Mouse (Mus musculus) spleen, postnatal 14 days (tissue): ENCODE results near the gene Krt5.
"Not testable (repeated sequence)": the region's sequence is repeated elsewhere in the genome, so short reads cannot be mapped to it uniquely, and the experiment has no call there.

Experiments
- DNase-seq, 2 experiments: peaks; one replicate each; pipeline ENCODE4 v3.0.0; 2021 to 2022; ENCODE audit warnings: low spot score in 2 of 2

Gene Krt5

DNA sequence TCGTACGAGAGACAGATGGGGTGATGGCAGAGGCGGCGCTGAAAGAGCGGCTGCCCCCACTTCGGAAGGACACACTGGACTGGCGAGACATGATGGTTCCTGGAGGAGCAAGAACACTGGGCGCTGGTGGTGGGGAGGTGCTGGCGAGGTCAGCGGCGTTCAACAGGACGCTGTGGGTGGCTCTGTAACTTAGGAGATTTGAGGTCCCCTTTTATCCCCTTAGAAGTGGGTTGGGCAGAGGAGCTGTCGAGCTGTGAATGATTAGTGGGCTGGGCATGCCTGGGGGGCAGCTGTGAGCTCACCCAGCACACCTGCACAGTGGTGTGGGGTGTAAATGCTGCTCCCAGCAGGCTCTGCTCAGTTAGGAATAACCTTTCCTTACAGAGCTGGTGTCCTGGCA, at the start of gene Krt5:
TSS of gene Krt5 (minus strand) at position 179 of the 400 bp plus-strand sequence.
- DNase-seq = no peak

- no peak for DNase-seq
Observed at GRCm38 (mm10) chr15:101742711-101743110, 30.0 kb upstream of the Krt5 start, which contains the start of gene Krt71. Gene Krt71 (minus strand): TSS chr15:101743109.

GRCm38 (mm10) chr15:101737786-101738185, 25.1 kb upstream of the Krt5 start:
- DNase-seq = no peak

DNA sequence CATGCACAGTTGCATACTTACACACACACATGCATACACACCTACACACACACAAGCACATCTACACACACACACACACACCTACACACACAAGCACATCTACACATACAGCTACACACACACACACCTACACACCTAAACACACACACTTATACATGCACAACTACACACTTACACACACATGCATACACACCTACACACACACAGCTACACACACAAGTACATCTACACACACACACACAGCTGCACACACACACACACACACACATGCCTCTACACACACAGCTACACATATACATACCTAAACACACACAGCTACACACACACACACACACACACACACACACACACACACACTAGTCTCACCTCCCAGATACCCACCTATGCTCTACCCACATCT, 18.0 kb upstream of the Krt5 start:
- no peak for DNase-seq

GRCm38 (mm10) chr15:101724686-101725085, 12.0 kb upstream of the Krt5 start:
- DNase-seq = no peak

- DNase-seq = no peak
Observed at GRCm38 (mm10) chr15:101715831-101716230, 3.1 kb upstream of the Krt5 start.

GRCm38 (mm10) chr15:101714356-101714755, 1.7 kb upstream of the Krt5 start:
- DNase-seq = no peak

DNA sequence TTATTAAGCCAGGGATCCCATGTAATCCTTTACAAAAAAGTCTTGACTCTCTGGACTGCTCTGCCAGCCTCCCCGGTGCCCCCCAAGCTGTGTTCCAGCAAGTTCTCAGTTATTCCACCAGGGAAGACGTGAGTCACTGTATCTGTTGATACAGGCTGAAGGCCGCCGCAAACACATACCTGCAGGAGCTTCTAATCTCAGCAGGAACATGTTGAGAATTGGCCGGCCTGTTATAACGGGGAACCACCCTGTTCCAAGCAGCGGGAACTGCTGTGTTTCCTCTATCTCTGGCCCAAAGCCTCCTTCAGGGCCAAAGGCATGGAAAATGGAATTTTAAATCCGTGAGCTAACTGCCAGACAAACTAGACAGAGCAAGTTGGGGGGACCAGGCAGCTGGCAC, 1.0 kb upstream of the Krt5 start:
- DNase-seq = no peak

- DNase-seq = no peak
Observed at GRCm38 (mm10) chr15:101708683-101709082, 4.0 kb downstream of the Krt5 start.

DNA sequence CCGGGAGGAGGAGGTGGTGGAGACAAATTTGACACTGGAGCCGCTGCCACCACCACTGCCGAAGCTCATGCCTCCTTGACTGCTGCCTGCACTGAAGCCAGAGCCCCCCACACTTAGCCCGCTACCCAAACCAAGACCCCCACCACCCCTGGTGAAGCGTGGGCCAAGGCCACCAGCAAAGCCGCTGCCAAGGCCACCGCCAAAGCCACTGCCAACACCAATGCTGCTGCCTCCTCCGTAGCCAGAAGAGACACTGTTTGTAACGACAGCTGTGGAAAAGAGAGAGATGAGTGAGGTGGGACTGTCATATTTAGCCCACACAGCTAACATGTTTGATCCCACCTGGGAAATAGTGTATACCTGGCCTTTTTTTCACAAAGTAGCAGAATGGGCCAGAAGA, 5.2 kb downstream of the Krt5 start:
- DNase-seq = no peak

DNA sequence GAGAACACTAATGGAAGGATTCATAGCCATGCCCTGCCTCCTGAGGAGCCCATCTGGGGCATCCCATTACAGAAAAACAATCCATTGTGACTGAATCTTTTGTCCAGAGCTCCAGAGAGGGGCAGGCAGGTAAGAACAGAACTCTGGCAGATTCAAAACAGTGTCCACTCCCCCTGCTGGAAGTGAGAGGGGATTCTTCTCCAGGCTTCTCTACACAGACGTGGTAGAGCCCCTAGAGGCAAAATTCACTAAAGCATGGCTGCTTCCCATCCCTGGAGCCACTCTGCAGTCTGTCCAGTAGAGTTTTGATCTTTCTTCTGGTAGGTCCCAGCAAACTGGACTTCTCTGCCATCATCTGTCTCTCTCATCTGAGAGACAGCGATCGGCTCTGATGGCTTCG, 8.6 kb downstream of the Krt5 start:
- DNase-seq = no peak

- no peak for DNase-seq
Observed at GRCm38 (mm10) chr15:101702380-101702779, 10.3 kb downstream of the Krt5 start.

DNA sequence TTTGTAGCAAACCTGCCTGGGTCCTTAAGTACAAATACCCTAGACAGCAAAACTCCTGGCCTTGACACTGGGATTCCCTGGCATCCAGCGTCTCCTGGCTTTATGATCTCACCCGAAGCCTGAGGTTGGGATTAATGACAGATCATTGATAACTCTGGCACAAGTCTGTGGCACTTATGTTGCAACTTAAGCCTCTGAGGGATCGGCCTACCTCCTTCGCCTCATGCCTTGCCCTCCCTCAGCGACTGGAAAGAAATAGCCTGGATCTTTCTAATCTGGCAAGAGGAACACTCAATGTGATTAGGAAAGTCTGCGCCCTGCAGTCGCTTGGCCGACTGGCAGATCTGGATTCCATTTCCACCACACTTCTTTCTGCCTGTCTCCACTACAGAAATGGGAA, 12.8 kb downstream of the Krt5 start:
- DNase-seq = no peak

DNA sequence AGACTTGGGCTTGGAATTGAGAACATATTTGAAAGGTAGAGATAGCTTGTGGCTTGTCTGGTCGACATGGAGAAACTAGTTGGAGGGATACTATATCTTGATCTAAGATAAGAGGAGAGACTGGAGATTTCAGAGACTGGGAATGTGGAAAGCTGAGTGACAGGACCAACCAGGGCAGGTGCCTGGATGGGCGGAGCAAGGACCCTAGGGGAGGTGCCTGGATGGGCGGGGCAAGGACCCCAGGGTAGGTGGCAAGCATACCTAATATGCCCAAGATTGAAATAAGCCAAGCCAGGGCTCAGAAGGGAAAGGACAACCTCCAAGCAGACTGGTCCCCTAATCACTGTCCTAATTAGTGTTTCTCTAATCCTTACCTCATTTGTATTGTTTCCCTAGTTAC, 13.5 kb downstream of the Krt5 start:
- DNase-seq = no peak

DNA sequence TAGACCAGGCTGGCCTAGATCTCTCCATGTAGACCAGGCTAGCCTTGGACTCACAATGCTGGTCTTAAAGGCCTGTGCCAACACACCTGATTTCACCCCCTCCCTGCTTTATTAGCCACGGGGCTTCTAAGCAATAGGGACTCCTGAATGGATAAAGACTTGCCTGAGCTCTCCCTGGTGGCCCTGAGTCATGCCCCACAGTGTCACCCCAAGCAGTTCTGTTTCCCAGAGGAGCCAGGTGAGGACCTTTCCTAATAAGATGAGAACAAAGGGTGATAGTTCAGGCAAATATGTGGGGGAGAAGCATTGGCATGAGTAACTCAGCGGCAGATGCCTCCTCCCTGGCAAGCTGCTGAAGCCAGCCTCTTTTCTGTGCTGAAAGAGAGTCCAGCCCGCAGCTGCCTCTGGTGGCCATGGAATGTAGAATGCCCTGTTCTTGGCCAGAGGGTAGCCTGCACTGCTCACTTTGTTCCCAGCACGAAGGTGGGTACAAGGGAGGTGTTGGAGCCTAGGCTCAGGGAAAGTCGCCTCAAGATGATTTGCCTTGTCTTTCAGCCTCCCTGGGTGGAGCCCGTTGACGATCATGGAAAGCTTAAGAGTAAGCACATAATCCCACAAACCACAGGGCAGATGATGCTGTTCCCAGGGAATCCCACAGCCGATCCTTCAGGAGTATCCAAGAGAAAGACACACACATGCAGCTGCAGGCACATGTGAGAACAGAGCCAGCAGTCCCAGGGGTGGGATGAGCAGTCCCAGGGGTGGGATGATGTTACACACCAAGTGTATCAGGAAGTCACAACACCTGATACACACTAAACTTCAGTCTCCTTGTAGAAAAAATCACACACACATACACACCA, 15.1 kb downstream of the Krt5 start:
- no peak for DNase-seq

GRCm38 (mm10) chr15:101694207-101694606, 18.5 kb downstream of the Krt5 start, which contains the start of gene Krt6a:
Gene Krt6a (minus strand): TSS chr15:101694307.
- no peak for DNase-seq

DNA sequence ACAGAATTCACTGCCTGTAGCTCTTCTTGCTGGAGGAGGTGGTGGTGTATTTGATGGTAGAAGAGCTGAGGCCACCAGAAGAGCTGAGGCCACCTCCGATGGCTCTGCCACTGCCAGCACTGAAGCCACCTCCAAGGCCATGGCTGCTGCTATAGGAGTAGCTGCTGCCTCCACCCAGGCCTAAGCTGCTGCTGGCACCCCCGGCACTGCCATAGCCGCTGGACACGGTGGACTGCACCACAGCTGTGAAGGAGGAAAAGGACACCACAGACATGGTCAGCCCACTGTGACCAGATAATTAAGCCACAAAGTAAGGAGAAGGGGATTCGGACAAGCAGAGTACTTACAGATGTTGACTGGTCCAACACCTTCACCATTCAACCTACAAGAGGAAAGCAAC, 22.2 kb downstream of the Krt5 start:
- DNase-seq = not testable (repeated sequence)

DNA sequence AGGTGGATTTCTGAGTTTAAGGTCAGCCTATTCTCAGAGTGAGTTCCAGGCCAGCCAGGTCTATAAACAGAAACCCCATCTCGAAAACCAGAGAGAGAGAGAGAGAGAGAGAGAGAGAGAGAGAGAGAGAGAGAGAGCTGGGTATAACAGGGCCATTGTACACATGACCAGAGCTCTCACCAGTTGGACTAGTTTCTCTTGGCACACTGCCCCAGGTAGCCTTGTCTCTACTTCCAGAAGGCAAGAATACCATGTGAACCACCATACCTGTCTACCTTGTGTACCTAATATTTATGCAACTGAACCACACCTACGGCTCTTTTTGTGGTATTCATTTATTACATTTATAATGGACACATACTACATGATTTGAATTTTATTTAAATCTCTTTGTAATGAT, 24.5 kb downstream of the Krt5 start:
- no peak for DNase-seq

DNA sequence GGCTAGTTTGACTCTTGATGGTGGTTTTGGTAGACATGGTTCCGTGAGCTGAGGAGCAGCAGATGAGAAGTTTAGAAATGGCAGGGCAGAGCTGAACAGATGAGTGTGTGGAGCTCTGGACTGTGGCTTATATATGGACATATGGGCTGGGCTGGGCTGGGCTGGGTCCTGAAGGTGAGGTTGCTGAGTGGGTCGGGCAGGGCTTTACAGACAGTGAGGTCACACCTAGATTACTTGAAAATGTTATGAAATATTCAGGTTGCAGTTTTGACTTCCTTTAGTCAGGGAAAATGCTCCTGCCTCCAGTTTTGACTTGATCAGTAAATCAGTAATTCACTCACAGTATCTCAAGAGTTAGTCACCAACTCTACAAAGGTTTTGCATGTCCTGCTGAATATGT, 32.5 kb downstream of the Krt5 start, which contains the start of gene Krt6b:
TSS of gene Krt6b (minus strand) at position 101 of the 400 bp plus-strand sequence.
- DNase-seq = no peak

GRCm38 (mm10) chr15:101675978-101676377, 36.7 kb downstream of the Krt5 start:
- no peak for DNase-seq
